Mouse (Mus musculus) adrenal gland, adult (tissue): ENCODE results near the gene Wwtr1.

Experiments used
- DNase-seq, 2 experiments: peaks; one replicate each; pipeline ENCODE4 v3.0.0; 2022 to 2023; ENCODE audit warnings: low spot score in 1 of 2; ENCODE audit not compliant: inconsistent age in 2 of 2

The Wwtr1 gene

DNA sequence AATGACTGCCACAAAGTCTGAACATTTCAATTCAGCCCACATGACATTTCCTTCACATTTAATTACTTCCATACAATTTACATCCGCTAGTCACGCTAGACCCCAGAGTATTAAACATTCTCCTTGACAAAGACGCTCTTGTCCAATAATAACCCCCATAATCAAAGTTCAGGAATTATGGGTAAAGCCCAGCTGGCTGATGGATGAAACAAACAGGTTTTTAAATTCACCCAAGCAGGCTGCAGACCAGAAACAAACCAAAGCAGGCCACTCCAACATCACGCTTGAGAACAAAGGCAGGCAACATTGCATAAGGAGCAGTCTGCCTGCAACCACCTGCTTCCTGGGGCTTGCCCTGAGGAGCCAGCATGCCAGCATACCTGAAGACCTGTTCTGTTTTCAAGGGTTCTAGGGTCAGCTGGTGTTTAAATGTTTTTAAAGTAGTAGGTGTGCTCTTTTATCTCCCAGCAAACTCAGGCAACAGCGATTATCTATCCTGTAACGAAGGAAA lies 12.7 kb downstream of the Wwtr1 start:
- DNase-seq = no peak

- DNase-seq = no peak
Measured at GRCm38 (mm10) chr3:57558761-57559160, 16.9 kb downstream of the Wwtr1 start.

DNA sequence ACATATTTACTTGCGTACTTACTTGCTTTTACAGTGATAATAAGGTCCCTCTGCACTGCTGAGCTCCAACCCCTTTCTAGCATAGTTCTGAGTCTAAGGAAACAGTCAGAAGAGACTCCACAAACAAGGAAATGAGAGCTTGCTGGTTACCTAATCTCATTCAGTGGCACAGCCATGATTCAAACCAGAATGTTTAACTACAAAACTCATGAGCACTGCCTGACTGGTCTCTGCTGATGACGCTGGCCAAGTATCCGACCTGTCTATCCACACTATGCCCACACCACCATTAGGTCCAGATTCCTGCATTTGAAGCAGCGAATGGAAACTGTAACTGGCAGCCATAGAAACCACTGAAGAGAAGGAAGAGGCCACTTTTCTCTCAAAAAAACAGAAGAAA lies 18.3 kb downstream of the Wwtr1 start:
- no peak for DNase-seq

- DNase-seq = peak; percentile 49 to 78
Measured at GRCm38 (mm10) chr3:57555560-57555959, 20.1 kb downstream of the Wwtr1 start.

DNA sequence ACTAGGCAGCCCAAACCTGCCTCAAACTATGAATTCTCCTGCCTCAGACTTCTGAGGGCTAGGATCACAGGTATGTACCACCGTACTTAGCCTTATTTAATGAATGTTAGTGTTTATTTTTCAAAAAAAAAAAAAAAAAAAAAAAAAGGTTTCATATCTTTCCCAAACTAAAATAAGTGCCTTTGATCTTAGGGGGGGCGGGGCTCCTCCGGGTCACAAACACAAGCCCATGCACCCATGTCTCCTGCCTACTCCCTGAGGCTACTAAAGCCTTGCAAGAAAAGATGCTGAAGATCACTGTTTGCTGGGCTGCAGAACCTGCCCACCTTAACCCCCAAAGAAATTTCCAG lies 20.8 kb downstream of the Wwtr1 start:
- no peak for DNase-seq

DNA sequence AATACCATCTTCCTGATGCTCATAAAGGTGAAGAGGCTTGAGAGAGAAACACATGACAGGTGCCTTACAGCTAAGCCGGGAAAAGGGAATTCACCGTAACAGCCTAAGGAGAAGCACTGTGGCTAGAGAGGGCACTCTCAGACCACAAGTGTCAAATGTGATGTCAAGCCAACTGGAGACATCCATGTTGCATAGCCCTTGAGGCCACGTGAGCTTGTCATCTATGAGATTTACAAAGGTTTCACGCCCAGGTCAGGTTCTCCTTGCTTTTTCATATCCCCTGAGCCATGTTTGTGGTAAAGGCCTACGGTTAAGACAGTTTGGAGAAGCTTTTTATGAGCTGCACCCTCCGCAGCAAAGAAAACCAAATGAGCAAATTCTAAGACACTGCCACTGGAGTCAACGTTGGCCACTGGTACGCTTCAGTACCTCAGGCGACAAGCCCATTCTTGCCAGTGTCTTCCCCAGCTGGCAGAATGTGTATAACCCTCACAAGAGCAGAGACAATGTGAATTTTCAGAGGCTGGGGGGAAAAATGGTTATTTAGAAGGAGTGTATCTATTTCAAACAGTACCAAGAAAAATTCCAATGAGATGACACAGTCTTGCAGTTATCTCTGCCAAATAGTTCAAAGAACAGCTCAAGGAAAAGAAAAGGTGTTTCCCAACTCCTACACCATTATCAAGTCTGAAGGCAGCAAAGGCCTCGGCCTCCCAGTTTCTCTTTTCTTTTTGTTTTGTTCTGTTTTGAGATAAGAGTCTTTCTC lies 21.4 kb downstream of the Wwtr1 start:
- DNase-seq = peak in 1 of 2 experiments; percentile 80

- DNase-seq = no peak
Measured at GRCm38 (mm10) chr3:57553108-57553507, 22.6 kb downstream of the Wwtr1 start.

DNA sequence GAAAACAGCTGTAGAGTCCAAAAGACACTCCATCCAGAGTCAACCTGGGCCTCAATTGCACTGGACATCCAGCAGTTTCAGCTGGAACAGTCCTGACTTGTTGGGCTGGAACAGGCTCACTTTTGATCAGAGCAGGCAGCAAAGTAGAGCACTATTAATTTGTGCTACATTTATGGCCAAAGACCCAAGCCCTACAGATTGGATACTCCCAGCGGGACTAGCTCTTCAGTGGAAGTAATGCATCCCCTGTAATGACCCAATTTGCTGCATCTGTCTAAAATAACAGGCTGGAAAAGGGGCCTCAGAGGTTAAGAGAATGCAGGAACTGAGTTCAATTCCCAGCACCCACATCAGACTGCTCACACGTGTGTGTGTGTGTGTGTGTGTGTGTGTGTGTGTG lies 24.5 kb downstream of the Wwtr1 start:
- no peak for DNase-seq

- DNase-seq = no peak
Measured at GRCm38 (mm10) chr3:57550468-57551185, 25.1 kb downstream of the Wwtr1 start.

- peak; percentile 29 to 63 for DNase-seq
Measured at GRCm38 (mm10) chr3:57544154-57544553, 31.6 kb downstream of the Wwtr1 start.

DNA sequence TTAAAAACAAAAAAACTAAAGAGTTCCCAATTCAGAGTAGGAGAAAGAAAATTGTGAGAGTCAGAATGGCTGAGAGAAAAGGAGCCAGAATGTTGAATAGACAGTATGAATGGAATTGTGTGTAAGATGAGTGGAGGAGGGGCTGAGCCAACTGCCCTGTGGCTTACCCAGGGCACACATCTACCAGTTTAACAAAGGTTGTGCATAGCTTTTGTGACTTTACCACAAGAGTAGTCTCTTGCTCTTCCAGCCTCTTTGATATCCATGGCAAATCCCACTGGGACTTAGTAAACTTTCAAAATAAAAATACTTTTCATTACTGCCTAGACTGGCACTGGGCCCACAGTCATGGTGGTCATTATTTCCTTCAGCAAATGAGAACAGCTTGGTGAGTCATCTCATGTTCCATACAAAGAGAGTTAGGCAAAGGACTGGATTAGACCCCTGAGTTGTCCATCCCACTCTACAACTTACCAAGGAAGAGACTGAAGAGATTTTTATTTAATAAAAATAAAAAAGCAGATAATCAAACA lies 32.8 kb downstream of the Wwtr1 start:
- DNase-seq = no peak

DNA sequence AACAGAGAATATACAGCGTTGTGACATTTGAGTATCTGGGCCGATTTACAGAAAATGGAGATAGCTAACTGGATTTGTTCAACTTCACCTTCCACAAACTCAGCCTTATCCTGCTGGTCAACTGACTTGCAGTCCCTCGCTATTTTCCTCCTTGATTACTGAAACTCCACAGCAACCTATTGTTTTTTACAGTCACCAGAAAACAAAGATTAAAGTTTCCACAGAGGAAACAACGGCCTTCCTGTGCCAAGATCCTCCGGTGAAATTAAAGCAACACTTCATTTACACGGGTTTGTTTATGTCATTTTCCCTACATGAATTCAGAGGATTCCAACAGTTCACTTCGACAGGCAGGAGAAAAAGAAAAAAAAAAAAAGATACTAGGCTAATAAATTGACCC lies 34.5 kb downstream of the Wwtr1 start:
- DNase-seq = no peak

DNA sequence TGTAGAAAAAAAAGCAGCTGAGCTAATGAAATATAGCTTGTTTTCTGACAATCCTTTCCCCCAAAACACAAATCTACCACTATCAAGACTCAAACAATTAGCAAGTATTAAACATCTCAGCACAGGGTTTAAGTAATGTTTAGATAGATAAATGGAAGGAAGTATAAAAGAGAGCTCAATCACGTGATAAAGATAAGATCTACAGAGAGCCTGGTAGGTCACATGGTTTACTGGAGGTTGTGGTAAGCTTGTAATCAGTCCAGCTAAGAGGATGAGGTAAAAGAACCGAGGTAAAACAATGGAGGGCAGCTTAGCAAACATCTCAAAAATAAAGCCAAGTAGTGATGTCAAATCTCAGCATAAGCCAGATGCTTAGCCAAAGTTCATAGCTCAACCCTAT lies 35.2 kb downstream of the Wwtr1 start:
- no peak for DNase-seq

- DNase-seq = peak in 1 of 2 experiments; percentile 47
Measured at GRCm38 (mm10) chr3:57535483-57536185, 40.1 kb downstream of the Wwtr1 start.

- no peak for DNase-seq
Measured at GRCm38 (mm10) chr3:57534450-57534849, 41.3 kb downstream of the Wwtr1 start.

GRCm38 (mm10) chr3:57533876-57534275 lies 41.8 kb downstream of the Wwtr1 start:
- DNase-seq = no peak

- no peak for DNase-seq
Measured at GRCm38 (mm10) chr3:57532991-57533725, 42.6 kb downstream of the Wwtr1 start.

DNA sequence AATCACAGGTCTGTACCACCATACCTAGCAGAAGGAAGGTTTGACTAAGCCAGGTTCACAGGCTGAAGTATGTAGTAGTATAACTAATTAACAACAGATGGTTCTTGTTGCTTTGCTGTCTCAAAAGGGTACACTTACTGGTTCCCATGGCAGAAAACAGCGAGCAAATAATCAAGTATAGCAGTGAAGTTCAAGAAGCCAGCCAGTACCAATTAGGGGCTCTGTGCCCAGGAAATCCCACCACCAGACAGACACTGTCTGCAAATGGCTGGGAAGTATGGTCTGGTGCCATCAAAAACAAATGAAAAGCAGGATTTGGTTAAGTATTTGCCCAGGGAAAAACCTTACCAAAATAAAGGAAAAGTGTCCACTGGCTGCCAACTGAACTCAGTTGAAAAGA lies 44.9 kb downstream of the Wwtr1 start:
- DNase-seq = no peak

GRCm38 (mm10) chr3:57530221-57530620 lies 45.5 kb downstream of the Wwtr1 start:
- DNase-seq = no peak

- no peak for DNase-seq
Measured at GRCm38 (mm10) chr3:57527154-57527553, 48.6 kb downstream of the Wwtr1 start.

- DNase-seq = no peak
Measured at GRCm38 (mm10) chr3:57523093-57523492, 52.6 kb downstream of the Wwtr1 start.
